Mouse (Mus musculus) left cerebral cortex, adult 9 months (tissue): ENCODE measurements around the gene Enc1.
A peak's percentile ranks its signal among the peaks of the same experiment; 100 is the strongest.
"Not testable (repeated sequence)": the region's sequence is repeated elsewhere in the genome, so short reads cannot be mapped to it uniquely, and the experiment has no call there.

Source experiments
- DNase-seq, 2 experiments: peaks; one replicate each; pipeline ENCODE4 v3.0.0; 2022; ENCODE audit warnings: low spot score in 2 of 2

The Enc1 gene

DNA sequence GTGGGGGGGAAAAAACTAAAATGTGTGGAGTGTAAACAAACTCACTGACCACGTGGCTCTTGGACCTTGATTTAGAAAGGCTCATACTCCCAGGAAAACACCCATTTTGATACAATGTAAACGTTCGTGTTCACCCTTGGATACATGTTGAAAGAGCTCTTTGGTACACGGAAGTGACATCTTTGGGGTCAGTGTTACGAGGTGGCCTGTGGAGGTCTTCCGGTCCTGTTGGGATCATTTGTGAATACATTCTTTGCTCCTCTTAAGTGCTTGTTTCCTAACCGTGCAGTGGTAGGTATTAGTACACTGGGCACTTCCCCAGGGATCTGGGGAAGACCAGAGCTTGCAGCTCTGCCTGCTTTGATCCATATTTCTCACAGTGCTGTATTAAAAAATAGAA is 10.8 kb downstream of the Enc1 start:
- DNase-seq = no peak

DNA sequence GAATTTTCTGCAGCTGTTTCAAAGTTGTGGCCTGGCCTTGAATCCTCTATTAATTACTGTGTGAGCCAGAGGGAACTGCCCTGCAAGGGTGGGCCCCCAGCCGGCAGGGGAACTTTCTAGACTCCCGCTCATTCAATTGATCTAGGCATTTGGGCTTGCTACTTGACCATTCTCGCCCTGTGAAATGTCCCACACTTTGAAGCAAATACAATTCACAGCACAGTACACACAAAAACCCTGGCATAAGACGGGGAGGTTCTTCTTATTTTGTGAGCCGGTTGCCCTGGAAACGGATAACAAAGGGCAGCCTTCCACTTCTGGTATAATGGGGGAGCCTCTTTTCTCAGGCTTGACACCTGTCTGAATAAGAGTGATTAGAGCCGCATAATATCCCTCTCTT is 11.6 kb downstream of the Enc1 start:
- DNase-seq = no peak

GRCm38 (mm10) chr13:97253418-97253981 is 12.6 kb downstream of the Enc1 start:
- DNase-seq = peak in 1 of 2 experiments; percentile 14

GRCm38 (mm10) chr13:97253994-97254393 is 13.1 kb downstream of the Enc1 start:
- DNase-seq = no peak

DNA sequence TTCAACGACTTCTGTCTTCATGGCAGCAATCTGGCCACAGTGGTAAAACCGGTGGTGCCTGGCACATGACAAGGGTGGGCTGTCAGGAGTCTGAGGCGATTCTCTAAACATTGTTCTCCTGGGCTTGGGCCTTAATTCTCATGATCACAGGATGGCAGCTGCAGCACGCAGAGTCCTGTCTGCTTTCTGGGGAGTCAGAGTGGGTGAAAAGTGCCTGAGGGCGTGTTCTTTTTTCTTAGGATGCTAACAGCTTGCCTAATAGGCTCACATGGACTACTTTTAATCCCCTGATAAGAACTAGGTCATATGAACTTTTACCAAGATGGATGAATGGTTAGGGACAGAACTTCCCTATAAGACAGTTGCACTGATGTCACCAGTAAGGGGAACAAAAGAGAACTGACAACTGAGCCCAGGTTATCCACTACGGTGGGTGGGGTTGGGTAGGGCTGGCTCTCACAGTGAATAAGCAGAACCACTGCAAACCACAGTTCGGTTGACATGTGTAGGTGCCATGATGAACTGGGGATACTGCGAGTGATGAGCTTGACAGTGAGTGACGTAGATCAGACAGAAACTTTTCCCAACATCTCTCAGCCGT is 13.8 kb downstream of the Enc1 start:
- no peak for DNase-seq

GRCm38 (mm10) chr13:97255976-97256848 is 15.3 kb downstream of the Enc1 start:
- no peak for DNase-seq

- DNase-seq = no peak
Measured at GRCm38 (mm10) chr13:97256849-97257379, 16.0 kb downstream of the Enc1 start.

DNA sequence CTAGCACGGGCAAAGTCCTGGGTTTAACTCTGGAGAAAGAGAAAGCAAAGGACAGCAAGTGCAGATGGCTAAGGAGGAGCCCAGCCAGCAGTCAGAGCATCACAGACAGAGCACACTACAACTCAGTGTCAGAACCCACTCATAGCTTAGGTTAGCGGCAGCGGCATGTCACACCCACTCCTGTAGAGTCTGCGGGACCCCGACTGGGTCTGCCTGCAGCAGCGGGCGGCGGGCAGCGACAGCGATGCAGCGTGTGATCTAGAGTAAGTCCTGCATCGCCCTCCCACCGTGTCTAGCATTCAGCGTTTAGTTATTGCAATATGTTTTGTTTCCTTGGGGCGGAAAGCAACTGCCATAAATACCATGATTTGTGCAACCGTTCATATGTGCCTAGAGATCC is 18.4 kb downstream of the Enc1 start:
- no peak for DNase-seq

GRCm38 (mm10) chr13:97260456-97261180 is 19.7 kb downstream of the Enc1 start:
- DNase-seq = no peak

DNA sequence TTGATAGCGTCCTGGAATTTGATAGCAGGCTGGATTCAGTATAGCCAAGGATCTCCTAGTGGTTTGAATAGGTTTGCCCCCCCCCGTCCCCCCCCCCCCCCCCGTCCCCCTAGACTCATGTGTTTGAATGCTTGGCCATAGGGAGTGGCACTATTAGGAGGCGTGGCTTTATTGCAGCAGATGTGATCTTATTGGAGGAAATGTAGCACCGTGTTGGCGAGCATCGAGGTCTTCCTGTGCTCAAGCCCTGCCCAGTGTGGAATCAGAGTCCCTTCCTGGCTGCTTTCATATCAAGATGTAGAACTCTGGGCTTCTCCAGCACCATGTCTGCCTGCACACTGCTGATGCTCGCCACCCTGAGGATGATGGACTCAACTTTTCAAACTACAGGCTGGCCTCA is 20.6 kb downstream of the Enc1 start:
- DNase-seq = no peak

DNA sequence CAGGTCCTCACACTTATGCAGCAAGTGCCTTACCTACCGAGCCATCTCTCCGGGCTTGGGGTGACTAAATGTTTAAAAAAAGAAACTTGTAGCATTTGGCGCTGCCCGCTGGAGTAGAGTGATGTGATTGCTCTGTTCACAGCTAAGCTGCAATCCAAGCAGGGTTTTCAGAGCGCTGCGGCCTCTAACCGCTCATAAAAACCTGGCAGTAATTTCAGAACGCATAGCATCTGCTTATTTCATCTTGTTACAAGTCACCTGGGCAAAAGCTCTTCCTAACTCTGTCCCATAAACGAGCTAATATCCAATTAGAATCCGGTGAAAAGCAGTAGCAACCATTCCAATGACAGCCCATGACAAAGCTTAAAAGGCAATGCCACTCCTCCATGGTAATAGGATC is 21.8 kb downstream of the Enc1 start:
- DNase-seq = no peak

DNA sequence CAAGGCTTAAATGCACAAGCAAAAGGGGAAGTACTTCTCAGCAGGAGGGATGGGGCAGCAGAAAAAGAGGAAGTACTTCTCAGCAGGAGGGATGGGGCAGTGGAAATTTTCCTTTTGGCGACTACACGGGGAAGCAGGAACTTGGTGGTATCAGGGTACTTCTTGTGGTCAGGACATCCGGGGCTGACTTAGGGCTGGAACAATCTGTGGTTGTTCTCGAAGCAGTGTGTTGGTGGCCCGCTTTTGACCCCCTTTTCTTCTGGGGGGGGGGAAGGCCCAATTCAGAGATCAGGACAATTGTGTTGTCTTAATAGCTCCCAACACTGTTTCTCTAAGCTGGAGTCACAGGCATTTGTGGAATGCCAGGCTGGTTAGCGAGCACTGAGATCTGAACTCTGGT is 24.6 kb downstream of the Enc1 start:
- DNase-seq = not testable (repeated sequence)

DNA sequence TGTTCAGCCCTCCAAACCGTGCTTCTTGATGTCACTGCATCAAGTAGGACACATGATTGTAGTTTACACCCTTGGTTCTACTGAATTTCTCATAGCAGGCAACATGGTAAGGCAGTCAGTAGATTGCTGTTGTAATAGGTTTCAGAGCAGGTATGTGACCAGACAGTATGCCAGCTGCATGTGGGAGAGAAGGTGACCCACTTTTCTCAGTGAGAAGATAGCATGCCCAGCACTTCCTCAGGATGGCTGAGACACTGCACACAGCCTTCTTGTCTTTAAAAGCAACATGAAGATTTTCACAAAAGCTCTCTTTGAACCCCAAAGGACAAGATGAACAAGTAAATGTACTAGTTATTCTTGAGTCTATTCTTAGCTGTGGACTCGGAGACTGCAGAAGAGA is 29.8 kb downstream of the Enc1 start:
- DNase-seq = no peak

DNA sequence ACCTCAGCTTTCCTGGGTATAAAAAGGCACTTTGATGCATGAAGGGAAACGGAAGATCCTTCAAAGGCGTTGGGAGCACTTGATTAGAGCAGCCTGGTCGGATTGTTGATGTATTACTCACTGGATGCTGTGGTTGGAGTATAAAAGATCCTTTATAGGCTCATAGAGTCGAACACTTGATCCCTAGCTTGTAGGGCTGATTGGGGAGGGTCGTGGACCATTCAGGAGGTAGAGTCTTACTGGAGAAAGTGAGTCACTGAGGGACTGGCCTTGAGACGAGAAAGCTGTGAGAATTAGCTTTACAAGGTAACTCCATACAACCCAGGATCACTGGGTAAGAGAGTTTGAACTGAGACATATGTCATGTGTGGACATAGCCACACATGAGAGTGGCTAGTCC is 30.7 kb downstream of the Enc1 start:
- no peak for DNase-seq

DNA sequence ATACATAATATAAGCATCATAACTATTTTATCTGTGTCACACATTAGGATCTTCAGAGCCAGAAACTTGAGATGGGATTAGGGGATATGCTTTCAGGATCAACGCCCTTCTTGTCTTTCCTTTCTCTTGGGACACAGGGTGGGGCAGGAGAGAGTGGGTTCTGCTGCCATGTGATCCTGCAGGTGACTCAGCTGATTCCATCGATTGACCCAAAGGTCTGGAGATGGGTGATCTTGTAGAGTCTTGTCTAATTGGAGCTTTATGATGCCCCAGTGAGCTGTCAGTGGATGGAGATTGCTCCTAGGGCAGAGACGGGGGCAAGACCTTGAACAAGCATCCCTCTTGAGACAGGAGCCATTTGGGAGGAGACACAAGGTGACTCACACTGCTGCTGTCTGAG is 33.9 kb downstream of the Enc1 start:
- no peak for DNase-seq

DNA sequence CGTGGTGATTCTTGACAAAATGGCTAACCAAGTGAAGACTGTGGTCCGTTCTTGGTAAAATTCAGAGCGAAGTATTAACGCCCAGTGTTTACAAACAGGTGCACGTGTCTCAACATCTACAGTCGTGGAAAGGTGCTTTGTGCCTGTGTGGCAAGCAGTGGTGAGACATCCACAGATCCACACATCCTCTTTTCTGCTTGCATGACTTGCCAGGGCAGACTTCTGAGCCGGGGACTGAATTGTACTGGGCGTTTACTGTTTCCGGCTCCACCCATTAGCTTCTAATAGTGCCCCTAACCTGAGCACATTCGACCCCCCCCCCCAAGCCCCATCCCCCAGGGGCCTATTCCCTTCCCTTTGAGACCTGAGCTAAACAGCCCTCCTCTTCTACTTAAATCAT is 34.6 kb downstream of the Enc1 start:
- no peak for DNase-seq

DNA sequence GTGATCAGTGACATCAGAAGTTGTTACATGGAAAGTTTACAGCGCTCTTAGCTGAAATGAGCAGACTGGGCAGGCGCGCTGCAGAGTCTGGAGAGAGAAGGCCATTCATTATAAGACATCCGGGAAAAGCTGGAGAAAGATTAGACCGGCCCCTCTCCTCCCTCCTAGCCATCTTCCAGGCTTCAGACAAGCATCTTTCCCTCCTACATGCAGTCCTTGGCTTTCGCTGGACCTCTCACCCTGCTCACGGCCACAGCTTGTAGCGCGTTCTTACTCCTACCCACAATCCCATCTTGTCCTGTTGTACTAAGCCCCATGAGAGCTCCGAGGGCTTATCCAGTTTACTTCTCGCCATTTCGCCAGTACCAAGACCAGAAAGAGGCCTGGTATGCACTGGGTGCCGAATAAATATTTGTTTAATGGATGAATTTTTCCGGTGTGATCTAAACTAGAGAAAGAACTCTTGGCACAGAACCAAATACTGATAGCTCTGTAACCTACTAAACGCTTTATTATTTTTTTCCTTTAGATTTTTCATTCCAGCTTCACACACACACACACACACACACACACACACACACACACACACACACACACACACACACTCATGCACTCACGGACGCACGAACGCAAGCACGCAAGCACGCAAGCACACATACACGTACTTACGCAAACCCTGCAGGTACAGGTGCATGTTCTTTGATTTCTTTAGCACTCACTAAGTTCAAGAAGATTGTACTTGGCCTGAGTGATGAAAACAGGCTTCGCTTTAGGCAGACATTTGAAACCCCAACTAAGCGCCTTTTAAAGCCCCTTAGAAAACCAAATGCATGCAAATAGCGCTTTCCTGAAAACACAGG is 41.4 kb downstream of the Enc1 start:
- DNase-seq = no peak

DNA sequence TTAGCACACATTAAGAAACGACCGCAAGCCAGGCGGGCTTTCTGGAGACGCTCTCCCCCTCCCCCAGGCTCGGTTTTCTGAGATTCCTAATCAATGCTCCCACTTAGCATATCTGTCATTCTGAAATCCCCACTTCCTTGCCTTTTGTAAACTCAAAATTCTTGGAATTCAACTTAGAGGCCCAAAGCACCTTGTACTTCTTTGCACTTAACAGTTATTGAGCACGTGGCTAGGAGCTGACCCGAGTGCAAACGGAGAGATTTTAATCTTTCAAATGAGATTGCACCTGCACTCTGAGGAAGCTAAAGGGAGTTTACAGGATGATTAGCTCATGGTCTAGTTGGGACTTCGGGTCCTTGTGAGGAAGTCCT is 42.0 kb downstream of the Enc1 start:
- DNase-seq = no peak

DNA sequence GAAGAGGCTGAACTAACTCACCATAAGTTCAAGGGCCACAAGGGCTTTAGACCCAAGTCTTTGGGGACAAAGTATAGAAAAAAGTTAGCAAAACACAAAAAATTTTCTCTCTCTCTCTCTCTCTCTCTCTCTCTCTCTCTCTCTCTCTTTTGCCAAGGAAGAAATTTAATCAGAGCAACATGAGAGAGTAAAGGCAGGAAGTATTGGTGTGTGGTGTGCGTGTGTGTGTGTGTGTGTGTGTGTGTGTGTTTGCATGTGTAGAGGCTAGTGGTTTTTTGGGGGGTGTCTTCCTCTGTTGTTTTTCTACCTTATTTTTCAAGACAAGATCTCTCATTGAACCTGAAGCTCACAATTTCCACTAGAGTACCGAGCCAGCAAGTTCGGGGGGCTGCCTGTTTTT is 46.1 kb downstream of the Enc1 start:
- DNase-seq = no peak

GRCm38 (mm10) chr13:97290747-97291146 is 49.8 kb downstream of the Enc1 start:
- no peak for DNase-seq

DNA sequence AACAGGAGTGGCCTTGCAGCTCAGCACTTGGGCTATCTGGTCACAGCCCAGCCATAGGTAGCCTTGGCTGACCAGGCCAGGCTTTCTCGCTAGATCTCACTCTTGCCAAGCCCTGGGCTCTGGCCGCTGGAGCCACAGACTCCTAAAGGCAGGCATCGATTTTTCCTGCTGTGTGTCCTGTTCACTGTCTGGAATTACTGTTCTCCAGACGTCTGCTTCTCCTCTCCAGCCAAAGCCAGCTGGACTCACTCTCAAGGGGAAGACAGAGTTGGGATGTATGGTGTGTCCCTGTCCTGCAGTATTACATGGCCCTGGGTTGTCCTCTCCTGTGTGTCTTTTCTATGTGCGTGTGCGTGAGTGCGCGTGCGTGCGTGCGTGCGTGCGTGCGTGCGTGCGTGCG is 50.4 kb downstream of the Enc1 start:
- no peak for DNase-seq
